Mouse (Mus musculus) testis, postnatal 14 days (tissue): ENCODE measurements around the gene Tomm70a.
A peak's percentile ranks its signal among the peaks of the same experiment; 100 is the strongest.

Experiments used
- DNase-seq: peaks from one replicate; pipeline ENCODE4 v3.0.0; 2021; ENCODE audit warnings: low spot score

The Tomm70a gene

GRCm38 (mm10) chr16:57120913-57121815 is at the start of gene Tomm70a:
Gene Tomm70a, plus strand, starts transcription at chr16:57121703.
- DNase-seq: peak; percentile 93

GRCm38 (mm10) chr16:57075986-57076385 is 45.5 kb upstream of the Tomm70a start:
- no peak for DNase-seq

GRCm38 (mm10) chr16:57079577-57079976 is 41.9 kb upstream of the Tomm70a start:
- no peak for DNase-seq

GRCm38 (mm10) chr16:57092460-57092859 is 29.0 kb upstream of the Tomm70a start:
- DNase-seq: no peak

- DNase-seq: no peak
These were observed 28.4 kb upstream of the Tomm70a start for GRCm38 (mm10) chr16:57092911-57093605.

GRCm38 (mm10) chr16:57098468-57099144 is 22.9 kb upstream of the Tomm70a start:
- no peak for DNase-seq

GRCm38 (mm10) chr16:57099572-57100237 is 21.8 kb upstream of the Tomm70a start:
- DNase-seq: no peak

GRCm38 (mm10) chr16:57101174-57101573 is 20.3 kb upstream of the Tomm70a start:
- no peak for DNase-seq

GRCm38 (mm10) chr16:57106185-57106960 is 15.1 kb upstream of the Tomm70a start:
- no peak for DNase-seq

- DNase-seq: no peak
These were observed 5.4 kb upstream of the Tomm70a start for GRCm38 (mm10) chr16:57116066-57116465.

- DNase-seq: no peak
These were observed 3.9 kb upstream of the Tomm70a start for GRCm38 (mm10) chr16:57117562-57117961.

- peak; percentile 45 for DNase-seq
These were observed 413 bp downstream of the Tomm70a start for GRCm38 (mm10) chr16:57121816-57122415.

- no peak for DNase-seq
These were observed 1.4 kb downstream of the Tomm70a start for GRCm38 (mm10) chr16:57122682-57123445.

- DNase-seq: no peak
These were observed 4.8 kb downstream of the Tomm70a start for GRCm38 (mm10) chr16:57126268-57126667.

GRCm38 (mm10) chr16:57127825-57128224 is 6.3 kb downstream of the Tomm70a start:
- no peak for DNase-seq

- DNase-seq: no peak
These were observed 9.4 kb downstream of the Tomm70a start for GRCm38 (mm10) chr16:57130752-57131400.

- DNase-seq: no peak
These were observed 10.0 kb downstream of the Tomm70a start for GRCm38 (mm10) chr16:57131544-57131943.

GRCm38 (mm10) chr16:57132326-57132725 is 10.8 kb downstream of the Tomm70a start:
- DNase-seq: no peak

GRCm38 (mm10) chr16:57133611-57134010 is 12.1 kb downstream of the Tomm70a start:
- no peak for DNase-seq
